In the genomic region with DNA sequence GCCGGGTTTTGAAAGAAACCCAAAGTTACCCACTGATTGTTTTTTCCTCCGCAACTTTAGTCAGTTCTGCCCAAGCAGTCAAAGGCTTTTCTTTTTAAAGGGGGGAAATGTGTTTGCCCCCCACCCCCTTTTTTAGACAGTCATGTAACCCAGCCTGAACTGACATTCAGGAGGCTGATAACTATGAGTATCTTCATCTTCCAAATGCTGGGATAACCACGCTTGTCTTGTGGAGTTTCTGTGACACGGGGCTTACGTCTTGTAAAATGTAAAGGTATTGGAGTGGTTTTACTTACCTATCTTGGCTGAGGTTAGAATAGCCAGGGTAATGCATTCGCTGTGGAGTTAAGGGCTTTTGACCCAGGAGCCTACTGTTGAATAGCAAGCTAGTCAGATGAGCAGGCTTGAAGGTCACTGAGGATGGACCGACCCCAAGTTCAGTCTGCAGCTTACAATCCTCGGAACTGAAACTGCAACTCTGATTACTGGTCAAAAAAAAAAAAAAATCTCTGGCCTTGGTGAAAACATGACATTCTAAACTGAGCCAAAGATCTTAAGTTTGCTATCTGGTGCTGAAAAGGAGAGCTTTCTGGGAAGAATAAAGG, we compare ENCODE assay signal across 8 mouse cellular contexts. TPM values are rescaled to one million over a fixed set of nuclear protein-coding genes. Genes with fewer than 3 reads are reported as not detected.
DNase-seq lines count a peak whose midpoint lies in the region; ATAC-seq and TF ChIP-seq lines count a peak whose summit lies in the region.

Gene Cisd2 (minus strand): TSS at position 318 of the 605 bp plus-strand sequence.

- WGBS in liver, adult 2 months: under 1% methylated on average over 8 of the region's 8 CpGs
- 2% methylated on average over 8 of the region's 8 CpGs for WGBS in hindbrain, postnatal 0 days
- WGBS in limb, embryonic 14.5 days: 3% methylated on average over 8 of the region's 8 CpGs
- 1% methylated on average over 8 of the region's 8 CpGs for WGBS in stomach, embryonic 14.5 days

- TF ChIP-seq POLR2A in liver, adult 2 months (IDR thresholded peaks at IDR 0.05; ENCODE audit: extremely low read depth, insufficient read depth, low read length): no peak
- no peak for TF ChIP-seq POLR2A in limb, embryonic 14.5 days (IDR thresholded peaks at IDR 0.05; ENCODE audit: borderline replicate concordance, extremely low read depth, insufficient read depth, insufficient read length)

- DNase-seq in liver, adult 2 months (ENCODE audit: extremely low read depth, low read depth, low spot score): peak; percentile 82
- no peak for DNase-seq in liver
- no peak for DNase-seq in adrenal gland, postnatal 25 days
- no peak for DNase-seq in gastrocnemius, adult 2 months
- DNase-seq in hindbrain, postnatal 0 days (ENCODE audit: low spot score): no peak
- DNase-seq in limb, embryonic 14.5 days (ENCODE audit: low spot score): no peak
- DNase-seq in cerebellum, adult 11-12 months: no peak

- peak; percentile 46 for ATAC-seq in hindbrain, postnatal 0 days
- ATAC-seq in limb, embryonic 14.5 days (ENCODE audit: low FRiP score, low read depth): peak; percentile 5; the same call in 1 of the 2 replicates
- peak; percentile 15; the same call in 1 of the 2 replicates for ATAC-seq in stomach, embryonic 14.5 days (ENCODE audit: insufficient number of reproducible peaks, insufficient read depth, low FRiP score, low read depth)

- H3K9ac ChIP-seq in liver, adult 2 months (ENCODE audit: low read depth, low read length): peak within 1 kb of the TSS; percentile 96
- H3K9ac ChIP-seq in hindbrain, postnatal 0 days (replicated peaks; ENCODE audit: low read length): peak within 1 kb of the TSS; percentile 77
- peak within 1 kb of the TSS; percentile 76 for H3K9ac ChIP-seq in limb, embryonic 14.5 days (ENCODE audit: low read depth, low read length, severe bottlenecking)
- peak within 1 kb of the TSS; percentile 64 for H3K9ac ChIP-seq in stomach, embryonic 14.5 days (replicated peaks; ENCODE audit: low read depth, low read length)

- no peak for TF ChIP-seq CTCF in liver, adult 2 months (IDR thresholded peaks at IDR 0.05; ENCODE audit: low read depth, low read length)
- no peak for TF ChIP-seq CTCF in gastrocnemius, adult 2 months (IDR thresholded peaks at IDR 0.05)
- no peak for TF ChIP-seq CTCF in hindbrain, postnatal 0 days (IDR thresholded peaks at IDR 0.05; ENCODE audit: low read depth)

- H3K79me2 ChIP-seq in liver, adult 2 months (ENCODE audit: control insufficient read depth, insufficient read depth, low read length): peaks cover 7% of the 10 kb centered on the region; the same call in 1 of the 2 replicates

- peak within 1 kb of the TSS; percentile 86 for H3K4me2 ChIP-seq in hindbrain, postnatal 0 days (ENCODE audit: low read depth, low read length)
- H3K4me2 ChIP-seq in limb, embryonic 14.5 days (replicated peaks; ENCODE audit: low read depth, low read length, severe bottlenecking): peak within 1 kb of the TSS; percentile 71
- H3K4me2 ChIP-seq in stomach, embryonic 14.5 days (replicated peaks; ENCODE audit: low read depth, low read length): peak within 1 kb of the TSS; percentile 74

- no peaks in the 10 kb centered on the region for H3K27me3 ChIP-seq in liver, adult 2 months (ENCODE audit: control insufficient read depth, insufficient read depth, low read length)
- H3K27me3 ChIP-seq in hindbrain, postnatal 0 days (ENCODE audit: insufficient read depth, low read length): no peaks in the 10 kb centered on the region
- no peaks in the 10 kb centered on the region for H3K27me3 ChIP-seq in limb, embryonic 14.5 days (ENCODE audit: control insufficient read depth, insufficient read depth, low read length)
- no peaks in the 10 kb centered on the region for H3K27me3 ChIP-seq in stomach, embryonic 14.5 days (ENCODE audit: control insufficient read depth, insufficient read depth, low read length)

- peak within 1 kb of the TSS; percentile 93 for H3K27ac ChIP-seq in liver, adult 2 months (replicated peaks; ENCODE audit: insufficient read depth, low read depth, low read length)
- H3K27ac ChIP-seq in gastrocnemius, adult 2 months: peak within 1 kb of the TSS; percentile 99
- peak within 1 kb of the TSS; percentile 97 for H3K27ac ChIP-seq in hindbrain, postnatal 0 days
- H3K27ac ChIP-seq in limb, embryonic 14.5 days (replicated peaks; ENCODE audit: low read depth, low read length): peak within 1 kb of the TSS; percentile 91
- H3K27ac ChIP-seq in stomach, embryonic 14.5 days (ENCODE audit: low read length): peak within 1 kb of the TSS; percentile 95

- H3K9me3 ChIP-seq in hindbrain, postnatal 0 days (ENCODE audit: low read length): no peaks in the 10 kb centered on the region
- no peaks in the 10 kb centered on the region for H3K9me3 ChIP-seq in limb, embryonic 14.5 days (ENCODE audit: control insufficient read depth, low read length)
- H3K9me3 ChIP-seq in stomach, embryonic 14.5 days (ENCODE audit: control insufficient read depth, low read depth, low read length): no peaks in the 10 kb centered on the region

- intact Hi-C loops in gastrocnemius, adult 2 months (cut with DNase I): loop anchor here (1.0 to 10.0 kb wide), 3 partner anchors 15 to 271 kb away; partner anchors contain the start of genes Nfkb1 and Ube2d3

- peak within 1 kb of the TSS; percentile 72 for H3K4me3 ChIP-seq in liver, adult 2 months (ENCODE audit: insufficient read depth, low read depth, low read length)
- H3K4me3 ChIP-seq in gastrocnemius, adult 2 months: peak within 1 kb of the TSS; percentile 84
- peak within 1 kb of the TSS; percentile 73 for H3K4me3 ChIP-seq in hindbrain, postnatal 0 days (ENCODE audit: low read length)
- peak within 1 kb of the TSS; percentile 65 for H3K4me3 ChIP-seq in limb, embryonic 14.5 days (replicated peaks; ENCODE audit: low read length)
- H3K4me3 ChIP-seq in stomach, embryonic 14.5 days (ENCODE audit: low read depth, low read length): peak within 1 kb of the TSS; percentile 63

- peaks cover 4% of the 10 kb centered on the region; the same call in 1 of the 2 replicates for H3K4me1 ChIP-seq in liver, adult 2 months (ENCODE audit: control insufficient read depth, insufficient read depth, low read length)
- H3K4me1 ChIP-seq in hindbrain, postnatal 0 days (ENCODE audit: insufficient read depth, low read length): 0 out of 2 replicates have a peak, but pooled peaks cover 3% of the 10 kb centered on the region
- peaks cover 6% of the 10 kb centered on the region; the same call in 1 of the 2 replicates for H3K4me1 ChIP-seq in limb, embryonic 14.5 days (ENCODE audit: control insufficient read depth, insufficient read depth, low read length)
- H3K4me1 ChIP-seq in stomach, embryonic 14.5 days (ENCODE audit: control insufficient read depth, insufficient read depth, low read length): peaks cover 8% of the 10 kb centered on the region

- H3K36me3 ChIP-seq in liver, adult 2 months (ENCODE audit: control insufficient read depth, insufficient read depth, low read length): peaks cover 2% of the 10 kb centered on the region; the same call in 1 of the 2 replicates
- H3K36me3 ChIP-seq in hindbrain, postnatal 0 days (ENCODE audit: insufficient read depth, low read length): no peaks in the 10 kb centered on the region
- peaks cover 4% of the 10 kb centered on the region; the same call in 1 of the 2 replicates for H3K36me3 ChIP-seq in limb, embryonic 14.5 days (ENCODE audit: control insufficient read depth, insufficient read depth, low read length)
- no peaks in the 10 kb centered on the region for H3K36me3 ChIP-seq in stomach, embryonic 14.5 days (ENCODE audit: control insufficient read depth, insufficient read depth, low read length)

RNA-seq across cellular contexts. Expression of gene Cisd2, which starts in this region (rescaled TPM):
- total RNA-seq in liver, adult 2 months (2014; rRNA removed): 17.4 and 20.5 TPM in 2 replicates
- polyA plus RNA-seq in liver, adult 2 months (2012; rRNA removed): 19.2 and 23.1 TPM in 2 replicates
- total RNA-seq in adrenal gland, postnatal 25 days (2021): 32.9 and 35.5 TPM in 2 replicates
- 10 to 100 TPM; 30.2 to 36.9 TPM for total RNA-seq in gastrocnemius, adult 2 months (2021)
- total RNA-seq in hindbrain, postnatal 0 days (2014; rRNA removed): 21.2 and 21.7 TPM in 2 replicates
- polyA plus RNA-seq in hindbrain, postnatal 0 days (2015; fragmentation: Nextera tagmentation; extraction: Ambion mirVana): 46.2 and 46.4 TPM in 2 replicates
- polyA plus RNA-seq in limb, embryonic 14.5 days (2012; rRNA removed): 37.1 and 44.6 TPM in 2 replicates
- polyA plus RNA-seq in limb, embryonic 14.5 days (2014; fragmentation: Nextera tagmentation; extraction: Ambion mirVana): 46.9 and 49.7 TPM in 2 replicates
- polyA plus RNA-seq in stomach, embryonic 14.5 days (2014; fragmentation: Nextera tagmentation; extraction: Ambion mirVana): 57.6 and 61.9 TPM in 2 replicates
